Mouse (Mus musculus) liver, embryonic 18 days (tissue): ENCODE results near the gene Olfr1196. TPM values are rescaled to one million over a fixed set of nuclear protein-coding genes. Genes with fewer than 3 reads are reported as not detected.

ENCODE experiments used
- polyA plus RNA-seq: library from polyadenylated mRNA; depleted of rRNA; stranded (reverse); fragments of >200 nt; gene quantifications from 2 replicates; pipeline ENCODE4 v1.2.3, GENCODE M21; 2012; rRNA removed

Olfr1196 gene
- polyA plus RNA-seq = not detected in 2 replicates

DNA sequence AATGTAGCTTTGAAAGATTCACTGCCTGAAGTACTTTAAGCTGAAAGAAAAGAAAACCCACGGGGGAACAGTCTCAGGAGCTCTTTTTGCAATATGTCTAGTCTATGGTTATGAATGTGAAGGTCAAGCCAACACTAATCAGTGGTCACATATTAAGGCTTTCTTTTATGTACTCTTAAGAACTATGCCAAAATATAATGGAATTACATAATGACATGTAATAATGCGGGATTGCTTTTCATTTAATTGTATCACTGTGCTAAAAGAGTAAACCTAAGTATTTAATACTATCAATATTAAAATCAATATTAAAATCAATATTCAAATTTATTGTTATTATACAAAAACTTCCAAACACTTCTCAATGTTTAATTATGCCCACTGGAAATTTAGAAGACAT, at the start of gene Olfr1196:
TSS of gene Olfr1196 (minus strand) at position 101 of the 400 bp plus-strand sequence.

DNA sequence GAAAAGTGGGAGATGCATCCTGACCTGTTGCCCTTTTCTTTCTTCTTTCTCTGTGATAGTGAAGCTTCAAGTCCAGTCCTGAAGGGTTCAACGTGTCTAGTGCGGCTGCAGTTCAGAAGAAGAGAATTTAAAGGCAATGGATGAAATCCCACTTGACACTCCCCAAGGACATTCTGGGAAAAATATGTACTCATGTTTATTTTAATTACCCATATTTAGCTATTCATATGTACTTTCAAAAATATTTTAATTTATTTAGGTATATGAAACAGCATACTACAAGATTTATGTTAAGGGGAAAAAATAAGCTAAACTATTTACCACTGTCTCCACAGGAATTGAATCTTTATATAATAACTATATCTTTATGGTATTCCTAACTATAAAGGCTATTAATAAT, 46.9 kb upstream of the Olfr1196 start, which contains the start of gene Olfr1198:
TSS of gene Olfr1198 (minus strand) at position 101 of the 400 bp plus-strand sequence.

DNA sequence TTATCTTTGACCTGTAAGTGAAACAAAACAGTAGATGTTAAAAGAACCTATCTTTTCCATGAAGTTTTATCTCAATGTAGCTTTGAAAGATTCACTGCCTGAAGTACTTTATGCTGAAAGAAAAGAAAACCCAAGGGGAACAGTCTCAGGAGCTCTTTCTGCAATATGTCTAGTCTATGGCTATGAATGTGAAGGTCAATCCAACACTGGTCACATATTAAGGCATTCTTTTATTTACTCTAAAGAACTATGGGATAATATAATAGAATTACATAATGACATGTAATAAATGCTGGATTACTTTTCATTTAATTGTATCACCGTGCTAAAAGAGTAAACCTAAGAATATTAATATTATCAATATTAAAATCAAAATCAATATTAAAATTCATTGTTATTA, 27.9 kb upstream of the Olfr1196 start, which contains the start of gene Olfr1197:
TSS of gene Olfr1197 (minus strand) at position 101 of the 400 bp plus-strand sequence.

GRCm38 (mm10) chr2:88689087-88689486, 15.3 kb downstream of the Olfr1196 start, which contains the start of gene Olfr1195:
Gene Olfr1195, minus strand, starts transcription at chr2:88689187.

GRCm38 (mm10) chr2:88675328-88675727, 29.1 kb downstream of the Olfr1196 start, which contains the start of gene Olfr1193:
Gene Olfr1193, plus strand, starts transcription at chr2:88675628.

DNA sequence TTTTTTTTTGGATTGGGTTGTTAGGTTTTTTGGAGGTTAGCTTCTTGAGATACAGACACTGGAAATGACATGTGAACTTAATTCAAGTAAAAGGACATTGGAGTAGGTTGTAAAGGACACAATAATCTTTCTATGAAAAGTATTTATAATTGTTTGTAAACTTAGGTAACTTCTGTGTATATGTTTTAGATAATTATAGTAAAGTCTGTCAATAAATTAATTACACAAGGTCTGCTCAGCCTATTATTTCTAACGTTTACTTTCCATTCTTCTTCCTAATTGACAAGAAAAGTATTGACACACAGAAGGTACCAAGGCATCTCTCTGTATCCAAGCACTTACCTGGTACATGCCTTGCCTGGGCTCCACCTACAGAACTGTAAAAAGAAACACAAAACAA, 56.2 kb downstream of the Olfr1196 start, which contains the start of gene Olfr1192-ps1:
TSS of gene Olfr1192-ps1 (plus strand) at position 301 of the 400 bp plus-strand sequence.

Other genes with a start within 250 kb of the Olfr1196 start
- not detected in 2 replicates for gene Olfr1183, start 249.7 kb downstream of the Olfr1196 start, polyA plus RNA-seq
- gene Olfr1184, start 221.0 kb downstream of the Olfr1196 start, polyA plus RNA-seq = not detected in 2 replicates
- not detected in 2 replicates for gene Olfr1185-ps1, start 211.3 kb downstream of the Olfr1196 start, polyA plus RNA-seq
- not detected in 2 replicates for gene Olfr1186, start 186.0 kb downstream of the Olfr1196 start, polyA plus RNA-seq
- not detected in 2 replicates for gene Olfr1188, start 147.7 kb downstream of the Olfr1196 start, polyA plus RNA-seq
- gene Olfr1189, start 118.1 kb downstream of the Olfr1196 start, polyA plus RNA-seq = not detected in 2 replicates
- gene Olfr1191-ps1, start 64.1 kb downstream of the Olfr1196 start, polyA plus RNA-seq = not detected in 2 replicates
- not detected in 2 replicates for gene Olfr1192-ps1, start 56.1 kb downstream of the Olfr1196 start, polyA plus RNA-seq
- gene Olfr1193, start 29.0 kb downstream of the Olfr1196 start, polyA plus RNA-seq = not detected in 2 replicates
- not detected in 2 replicates for gene Olfr1195, start 15.4 kb downstream of the Olfr1196 start, polyA plus RNA-seq
- not detected in 2 replicates for gene Olfr1197, start 27.8 kb upstream of the Olfr1196 start, polyA plus RNA-seq
- not detected in 2 replicates for gene Olfr1198, start 46.8 kb upstream of the Olfr1196 start, polyA plus RNA-seq
- not detected in 2 replicates for gene Olfr1199, start 55.9 kb upstream of the Olfr1196 start, polyA plus RNA-seq
- gene Olfr1200, start 65.9 kb upstream of the Olfr1196 start, polyA plus RNA-seq = not detected in 2 replicates
- gene Olfr1201, start 88.4 kb upstream of the Olfr1196 start, polyA plus RNA-seq = not detected in 2 replicates
- not detected in 2 replicates for gene Olfr1202, start 109.9 kb upstream of the Olfr1196 start, polyA plus RNA-seq
- not detected in 2 replicates for gene Olfr1205, start 125.1 kb upstream of the Olfr1196 start, polyA plus RNA-seq
- gene Olfr1204, start 144.7 kb upstream of the Olfr1196 start, polyA plus RNA-seq = not detected in 2 replicates
- not detected in 2 replicates for gene Olfr1206, start 158.6 kb upstream of the Olfr1196 start, polyA plus RNA-seq
- not detected in 2 replicates for gene Olfr1208, start 197.7 kb upstream of the Olfr1196 start, polyA plus RNA-seq
- not detected in 2 replicates for gene Olfr1209, start 210.6 kb upstream of the Olfr1196 start, polyA plus RNA-seq
- gene Olfr1211, start 233.5 kb upstream of the Olfr1196 start, polyA plus RNA-seq = not detected in 2 replicates
- not detected in 2 replicates for gene Olfr1212, start 249.4 kb upstream of the Olfr1196 start, polyA plus RNA-seq